Mouse (Mus musculus): ENCODE results near the gene Cfap61.

Cfap61 gene

DNA sequence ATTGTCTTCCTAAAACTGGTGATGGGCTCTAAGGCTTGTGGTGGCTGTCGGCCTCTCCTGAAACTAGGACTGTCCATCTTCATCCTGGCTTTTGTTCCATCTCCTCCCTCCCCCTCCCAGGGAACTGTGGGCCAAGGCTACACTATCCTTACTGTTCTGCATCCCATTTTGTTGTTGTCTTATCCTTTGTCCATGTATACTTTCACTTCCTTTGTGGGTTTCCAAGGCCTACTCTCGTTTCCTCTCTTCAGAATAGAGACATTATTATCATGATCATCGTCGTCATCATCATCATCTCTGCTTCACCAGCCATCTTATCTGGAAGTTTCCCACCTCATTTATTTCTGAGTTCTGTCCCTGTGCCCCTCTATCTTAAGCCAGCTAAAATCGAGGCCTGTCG is 199.7 kb downstream of the Cfap61 start:
- in situ Hi-C loops (cut with MboI, MseI), result no loop called here

DNA sequence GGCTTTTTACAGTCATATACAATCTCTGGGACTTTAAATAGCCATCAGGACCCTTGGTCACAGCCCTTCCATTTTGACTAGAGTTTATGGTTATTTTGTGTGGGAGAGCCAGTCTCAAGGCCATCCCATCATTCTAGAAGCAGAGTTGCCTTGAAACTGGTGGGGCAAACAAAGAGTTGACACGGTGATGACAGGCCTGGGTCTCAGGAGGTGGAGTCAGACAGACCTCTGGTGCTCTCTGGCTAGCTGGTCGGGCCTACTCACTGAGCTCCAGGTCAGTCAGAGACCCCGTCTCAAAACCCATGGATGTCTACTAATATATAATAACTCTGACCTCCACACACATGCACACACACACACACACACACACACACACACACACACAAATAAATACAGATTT is 206.1 kb downstream of the Cfap61 start:
- in situ Hi-C loops (cut with MboI, MseI), result no loop called here

DNA sequence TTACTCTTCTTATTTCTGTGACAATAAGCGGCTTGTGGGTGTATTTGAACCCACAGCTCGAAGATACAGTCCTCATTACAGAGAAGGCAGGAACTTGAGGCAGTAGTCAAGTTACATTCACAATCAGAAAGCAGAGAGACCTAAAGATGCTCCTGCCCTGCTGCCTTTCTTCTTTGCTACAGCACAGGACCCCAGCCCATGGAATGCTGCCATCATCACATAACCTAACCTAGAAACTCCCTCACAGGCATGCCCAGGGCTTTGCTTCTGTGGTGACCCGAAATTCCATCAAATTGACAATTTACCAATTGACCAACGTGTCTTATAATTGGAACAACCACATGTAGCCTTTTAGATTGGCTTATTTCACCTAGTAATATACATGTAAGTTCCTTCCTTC is 212.7 kb downstream of the Cfap61 start:
- in situ Hi-C loops (cut with MboI, MseI), result no loop called here

DNA sequence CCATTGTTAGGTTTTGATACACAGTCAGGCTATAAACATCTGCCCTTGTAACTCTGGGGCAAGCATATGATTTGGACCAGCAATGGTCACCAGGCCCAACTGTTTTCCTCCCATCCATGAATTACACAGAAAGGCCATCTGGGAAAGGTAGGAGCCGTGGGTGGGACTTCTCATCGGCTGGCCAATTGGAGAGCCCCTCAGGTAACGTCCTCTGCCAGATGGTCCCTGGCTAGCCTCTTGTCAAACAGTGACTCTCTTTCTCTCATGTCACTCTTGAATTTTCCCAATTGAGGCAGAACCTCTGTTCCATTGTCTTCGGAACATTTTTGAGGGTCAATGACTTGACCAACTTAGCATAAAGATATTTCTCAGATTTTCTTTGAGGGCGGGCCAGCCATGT is 213.2 kb downstream of the Cfap61 start:
- in situ Hi-C loops (cut with MboI, MseI), result no loop called here

DNA sequence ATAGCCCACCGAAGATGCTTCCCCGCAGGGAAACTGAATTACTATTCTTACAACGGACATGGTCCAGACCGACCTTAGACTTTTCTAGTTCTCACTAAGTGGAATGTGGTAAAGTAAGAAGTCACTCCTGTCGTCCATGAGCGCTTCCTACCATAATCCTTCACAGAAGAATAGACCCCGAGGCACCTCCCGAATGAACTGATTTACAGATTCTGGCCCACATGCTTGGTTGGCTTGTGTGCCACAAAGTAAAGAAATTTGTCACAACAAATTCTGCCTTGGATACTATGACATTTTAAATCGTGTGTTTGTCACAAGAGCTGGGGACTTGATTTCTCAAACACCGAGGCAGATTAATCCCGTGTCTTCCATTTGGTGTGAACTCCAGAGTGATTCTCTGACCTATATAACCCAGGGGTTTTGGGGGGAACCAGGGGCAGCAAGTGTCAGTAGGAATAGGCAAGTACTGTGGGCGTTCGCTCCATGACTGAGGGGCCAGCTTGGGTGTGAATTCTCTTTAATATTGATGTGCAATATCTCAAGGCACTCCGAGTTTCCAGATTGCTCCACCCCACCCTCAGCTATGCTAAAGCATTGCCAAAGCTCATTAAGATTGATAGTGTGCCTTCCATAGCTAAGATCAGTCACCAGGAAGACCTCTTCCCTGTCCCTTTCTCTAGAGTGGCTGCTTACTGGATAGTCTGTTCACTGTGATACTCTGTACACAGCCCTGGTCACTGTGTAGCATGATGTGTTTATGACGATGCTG is 214.8 kb downstream of the Cfap61 start:
- in situ Hi-C loops (cut with MboI, MseI), result no loop called here

DNA sequence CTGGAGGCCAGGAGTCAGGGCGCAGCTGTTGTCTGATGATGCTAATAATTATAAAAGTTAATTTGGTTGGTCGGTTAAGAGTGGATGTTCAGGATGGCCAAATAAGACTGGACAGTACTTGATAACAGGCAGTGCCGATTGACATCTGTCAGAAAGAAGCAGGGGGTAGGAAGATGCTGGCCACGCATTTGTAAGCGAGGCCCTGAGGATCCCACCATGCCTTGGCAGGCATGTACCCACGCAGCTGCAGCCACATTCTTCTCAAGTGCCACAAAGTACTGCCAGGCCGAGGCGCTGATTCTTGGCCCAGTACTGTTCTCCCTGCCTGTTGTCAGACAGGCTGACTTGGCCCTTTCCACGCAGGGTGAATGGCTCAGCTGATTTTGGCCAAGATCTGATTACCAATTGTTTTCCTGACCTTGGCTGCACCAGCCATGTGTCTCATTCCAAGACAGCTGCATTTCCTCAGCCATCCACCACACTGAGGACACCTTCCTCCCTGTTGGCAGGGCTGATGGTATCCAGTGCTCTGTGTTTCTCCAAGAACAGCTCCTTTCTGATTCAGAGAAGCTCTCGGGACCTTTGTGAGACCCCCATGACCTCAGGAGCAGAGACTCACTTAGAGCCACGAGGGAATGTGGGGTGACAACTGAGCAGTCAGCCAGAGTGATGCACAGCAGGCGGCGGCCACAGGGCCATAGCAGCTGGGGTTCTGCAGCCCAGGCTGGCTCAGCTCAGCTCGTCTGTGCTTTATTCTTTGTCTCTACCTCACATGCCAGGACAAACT is 233.6 kb downstream of the Cfap61 start:
- in situ Hi-C loops (cut with MboI, MseI), result no loop called here

DNA sequence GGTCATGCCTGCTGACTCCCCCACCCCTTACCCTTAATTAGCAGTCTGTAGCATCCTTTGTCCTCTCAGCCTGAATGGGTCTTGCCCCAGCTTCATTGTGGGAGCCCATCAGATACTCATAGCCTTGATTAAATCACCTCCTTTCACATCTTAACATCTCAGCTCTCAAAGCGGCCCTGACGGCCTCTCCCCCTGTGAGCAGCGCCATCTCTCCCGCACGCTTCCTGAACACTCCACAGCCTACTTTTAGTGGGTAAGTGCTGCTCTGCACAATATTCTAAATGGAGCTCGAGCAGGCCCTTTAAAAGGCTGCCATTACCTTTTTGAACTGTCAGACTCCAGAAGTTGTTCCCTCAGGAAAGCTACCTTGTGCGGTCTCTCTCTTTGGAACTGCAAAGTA is 234.9 kb downstream of the Cfap61 start:
- in situ Hi-C loops (cut with MboI, MseI), result no loop called here

DNA sequence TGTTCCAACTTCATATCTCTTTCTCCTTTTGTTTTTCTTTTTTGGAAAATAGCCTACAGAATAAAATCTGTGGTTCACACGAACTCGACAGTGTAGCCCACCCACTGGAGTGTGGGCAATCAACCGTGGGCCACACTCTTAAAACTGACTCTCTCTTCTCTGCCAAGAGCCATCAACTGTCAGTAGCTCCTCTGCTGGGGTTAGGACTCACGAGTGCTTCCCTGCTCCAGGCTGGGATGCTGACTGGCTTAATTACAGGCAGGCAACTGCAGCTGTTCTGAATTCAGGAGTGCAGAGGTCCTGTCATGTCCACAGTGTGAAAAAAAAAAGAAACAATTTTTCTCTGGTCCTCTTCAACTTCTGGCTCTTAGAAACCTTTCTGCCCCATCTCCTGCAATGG is 237.5 kb downstream of the Cfap61 start:
- in situ Hi-C loops (cut with MboI, MseI), result no loop called here

DNA sequence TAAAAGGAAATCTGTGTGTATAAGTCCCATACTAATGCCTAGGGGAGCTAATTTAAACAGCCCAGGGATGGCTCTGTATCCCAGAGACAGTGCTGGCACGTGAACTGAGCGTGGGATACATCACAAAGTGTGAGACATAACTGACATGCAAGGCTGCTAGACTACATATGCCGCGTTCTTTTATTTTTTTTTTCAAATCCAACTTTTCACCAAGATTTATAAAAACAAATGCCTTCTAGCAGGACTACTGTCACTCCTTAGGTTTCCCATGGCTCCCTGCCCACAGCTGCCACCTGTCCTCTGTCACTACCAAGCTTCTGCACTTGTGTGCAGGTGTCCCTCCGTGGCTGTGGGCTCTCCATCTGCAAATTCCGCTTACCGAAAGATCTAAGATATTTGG is 239.6 kb downstream of the Cfap61 start:
- in situ Hi-C loops (cut with MboI, MseI), result no loop called here

DNA sequence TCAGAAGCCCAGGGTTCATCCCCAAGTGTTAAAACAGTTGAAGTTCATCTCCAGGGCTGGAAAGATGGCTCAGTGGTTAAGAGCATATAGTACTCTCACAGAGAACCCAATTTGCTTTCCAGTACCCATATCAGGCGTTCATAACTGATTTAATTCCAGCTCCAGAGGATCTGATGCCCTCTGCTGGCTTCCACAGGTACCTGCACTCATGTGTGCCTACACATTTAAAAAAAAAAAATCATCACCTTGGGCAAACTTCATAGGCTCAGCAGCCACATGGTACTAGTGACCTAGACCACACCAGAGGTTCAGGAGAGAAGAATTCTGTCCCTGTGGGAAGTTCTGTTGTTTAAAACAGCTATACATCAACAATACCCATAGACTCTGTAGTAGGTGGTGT is 244.1 kb downstream of the Cfap61 start:
- in situ Hi-C loops (cut with MboI, MseI), result no loop called here

DNA sequence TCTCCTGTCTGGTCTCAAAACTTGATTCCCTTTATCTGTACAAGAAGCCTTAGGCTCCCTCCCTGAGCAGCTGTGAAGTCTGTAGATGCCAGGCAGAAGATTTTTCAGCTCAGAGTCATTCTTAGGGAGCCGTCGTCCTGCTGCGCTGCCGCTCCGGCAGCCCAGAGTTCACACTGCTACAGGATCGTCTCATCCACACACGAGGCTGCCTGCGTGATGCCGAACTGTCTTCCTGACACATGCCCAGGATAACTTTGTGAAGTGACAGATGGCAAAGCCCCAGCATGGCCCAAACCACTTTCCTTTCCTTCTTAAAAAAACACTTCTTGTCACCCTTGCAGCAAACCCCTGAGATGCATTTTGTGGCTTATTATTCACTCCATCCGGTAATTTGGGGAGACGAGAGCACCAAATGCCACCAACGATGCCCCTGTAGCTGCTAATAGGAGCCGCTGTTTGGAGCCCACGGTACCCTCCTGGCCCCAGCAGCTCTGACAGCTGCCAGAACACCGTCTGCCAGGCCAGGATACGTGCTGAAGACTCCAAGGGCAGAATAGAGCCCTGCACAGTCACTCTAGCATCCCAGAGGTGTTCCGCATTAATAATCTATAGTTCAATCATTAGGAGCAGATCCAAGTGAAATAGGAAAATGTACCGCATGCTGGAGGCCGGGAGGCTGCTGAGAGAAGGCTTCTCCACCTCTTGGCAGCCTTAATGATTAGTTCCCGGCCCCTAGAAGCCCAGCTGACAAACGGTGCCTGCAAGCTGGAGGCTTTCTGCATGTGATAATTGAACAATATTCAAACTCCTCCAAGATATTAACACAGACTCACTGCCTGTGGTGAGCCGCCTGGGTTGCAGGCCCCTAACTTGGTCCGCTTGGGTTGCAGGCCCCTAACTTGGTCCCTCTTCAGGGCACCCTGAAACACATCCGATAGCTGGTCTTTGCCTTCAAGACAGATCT is 249.5 kb downstream of the Cfap61 start:
- in situ Hi-C loops (cut with MboI, MseI), result no loop called here

DNA sequence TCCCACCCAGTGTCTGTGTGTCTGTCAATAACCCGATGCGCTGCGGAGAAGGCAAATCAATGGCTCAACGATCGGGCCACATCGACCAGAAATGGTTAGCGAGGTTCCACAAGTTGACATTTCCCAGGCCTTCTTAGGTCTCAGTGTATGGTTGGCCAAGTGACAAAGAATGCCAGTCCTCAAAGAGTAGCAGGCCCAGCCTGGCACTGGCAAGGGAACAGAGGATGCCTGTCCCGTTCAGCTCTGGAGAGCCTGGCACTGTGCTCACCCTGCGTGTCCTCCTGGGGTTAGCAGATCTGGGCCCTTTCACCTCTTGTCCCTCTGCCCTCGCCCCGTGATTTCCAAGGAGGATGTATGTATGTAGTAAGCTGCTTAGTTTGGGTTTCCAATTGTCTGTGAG is 261.5 kb downstream of the Cfap61 start:
- in situ Hi-C loops (cut with MboI, MseI), result no loop called here

DNA sequence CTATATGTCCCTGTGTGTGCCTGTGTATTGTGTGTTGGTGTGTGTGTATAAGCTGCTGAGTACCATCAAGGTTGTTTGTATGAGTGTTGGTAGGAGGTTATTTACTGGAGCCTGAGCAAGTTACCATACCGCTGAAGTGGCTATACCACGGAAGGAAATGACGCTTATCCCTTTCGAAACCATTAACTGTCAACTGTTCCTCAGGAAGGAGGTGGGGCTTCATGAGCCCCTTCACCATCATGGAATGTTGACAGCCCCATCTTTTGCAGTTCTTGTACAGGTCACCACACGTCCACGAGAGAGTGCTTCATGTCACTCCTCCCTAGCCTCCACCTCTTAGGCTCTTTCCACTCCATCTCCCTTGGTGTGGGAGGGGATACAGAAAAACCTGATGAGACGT is 263.4 kb downstream of the Cfap61 start:
- in situ Hi-C loops (cut with MboI, MseI), result no loop called here

DNA sequence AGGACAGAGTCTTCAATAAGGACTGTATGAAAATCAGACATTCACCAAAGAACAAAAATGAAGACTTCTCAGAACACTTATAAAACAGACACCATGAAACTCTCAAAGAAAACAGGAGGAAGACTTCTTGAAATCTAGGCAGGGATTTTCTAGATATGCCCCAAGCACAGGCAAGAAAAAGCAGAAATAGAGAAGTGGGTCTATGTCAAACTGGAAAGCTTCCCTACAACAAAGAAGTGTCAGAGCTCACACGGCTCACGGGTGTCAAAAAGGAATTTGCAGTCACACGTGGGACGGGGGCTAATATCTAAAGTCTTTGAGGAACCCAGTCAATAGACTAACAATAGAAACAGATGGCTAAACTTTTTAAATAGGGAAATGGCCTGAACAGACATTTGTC is 276.4 kb downstream of the Cfap61 start:
- in situ Hi-C loops (cut with MboI, MseI), result loop anchor here (10.0 kb wide), 1 partner anchor 194 kb away; no protein-coding TSS in a partner anchor

DNA sequence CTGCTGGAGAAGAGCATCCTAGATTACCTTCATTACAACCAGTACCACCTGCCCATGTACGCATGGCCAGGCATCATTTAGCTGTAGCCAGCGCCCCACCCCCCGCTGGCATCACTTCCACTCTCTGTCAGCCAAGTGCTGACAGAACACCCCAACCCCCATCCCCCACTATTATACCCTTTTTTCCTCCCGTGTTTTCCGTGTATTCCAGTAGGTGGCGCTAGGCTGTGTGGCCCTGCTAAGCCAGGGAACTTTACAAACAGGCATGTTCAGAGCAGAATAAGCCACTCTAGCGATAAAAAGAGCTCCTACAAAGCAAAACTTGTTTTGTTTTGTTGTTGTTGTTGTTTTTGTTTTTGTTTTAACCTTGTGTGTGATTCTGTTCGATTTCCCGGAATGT is 280.1 kb downstream of the Cfap61 start:
- in situ Hi-C loops (cut with MboI, MseI), result loop anchor here (10.0 kb wide), 1 partner anchor 190 kb away; no protein-coding TSS in a partner anchor

DNA sequence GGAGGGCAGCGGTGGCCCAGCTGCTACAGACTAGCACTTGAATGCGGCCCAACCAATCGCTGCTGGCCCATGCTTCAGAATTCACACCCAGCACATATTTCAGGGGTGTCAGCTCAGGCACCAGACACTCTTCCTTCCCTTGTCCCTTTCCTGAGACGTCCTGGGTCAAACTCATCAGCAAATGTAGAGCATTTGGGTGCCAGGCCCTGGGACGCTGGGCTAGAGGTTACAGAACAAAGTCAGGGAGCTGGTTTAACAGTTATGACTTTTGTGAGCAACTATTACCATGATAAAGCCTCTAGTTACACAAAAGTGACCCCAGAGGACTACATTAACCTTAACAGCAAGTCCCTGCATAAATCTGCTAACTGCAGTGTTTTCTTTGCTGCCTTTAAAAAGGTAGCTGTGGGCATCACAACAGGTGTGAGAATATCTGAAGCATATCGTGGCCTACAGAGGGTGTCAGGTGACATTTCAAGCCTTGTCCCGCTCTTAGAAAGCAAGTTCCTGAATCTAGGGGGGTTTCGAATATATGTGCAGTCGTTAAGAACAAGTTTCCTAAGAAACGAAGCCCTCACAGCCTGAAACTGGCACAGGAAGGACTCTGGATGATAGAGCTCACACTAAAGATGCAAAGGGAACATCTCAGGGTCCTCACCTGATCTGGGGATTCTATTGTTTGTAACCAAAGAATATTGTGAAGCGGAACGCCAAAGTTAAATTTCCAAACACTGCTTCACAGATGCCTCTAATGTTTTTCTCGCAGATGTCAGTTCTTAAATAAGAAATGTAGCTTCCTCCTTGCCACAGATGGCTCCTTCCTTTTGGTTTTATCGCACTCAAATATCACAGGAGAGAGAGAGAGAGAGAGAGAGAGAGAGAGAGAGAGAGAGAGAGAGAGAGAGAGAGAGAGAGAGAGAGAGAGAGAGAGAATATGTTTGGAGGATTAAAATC is 281.8 kb downstream of the Cfap61 start:
- in situ Hi-C loops (cut with MboI, MseI), result loop anchor here (10.0 kb wide), 1 partner anchor 188 kb away; no protein-coding TSS in a partner anchor

DNA sequence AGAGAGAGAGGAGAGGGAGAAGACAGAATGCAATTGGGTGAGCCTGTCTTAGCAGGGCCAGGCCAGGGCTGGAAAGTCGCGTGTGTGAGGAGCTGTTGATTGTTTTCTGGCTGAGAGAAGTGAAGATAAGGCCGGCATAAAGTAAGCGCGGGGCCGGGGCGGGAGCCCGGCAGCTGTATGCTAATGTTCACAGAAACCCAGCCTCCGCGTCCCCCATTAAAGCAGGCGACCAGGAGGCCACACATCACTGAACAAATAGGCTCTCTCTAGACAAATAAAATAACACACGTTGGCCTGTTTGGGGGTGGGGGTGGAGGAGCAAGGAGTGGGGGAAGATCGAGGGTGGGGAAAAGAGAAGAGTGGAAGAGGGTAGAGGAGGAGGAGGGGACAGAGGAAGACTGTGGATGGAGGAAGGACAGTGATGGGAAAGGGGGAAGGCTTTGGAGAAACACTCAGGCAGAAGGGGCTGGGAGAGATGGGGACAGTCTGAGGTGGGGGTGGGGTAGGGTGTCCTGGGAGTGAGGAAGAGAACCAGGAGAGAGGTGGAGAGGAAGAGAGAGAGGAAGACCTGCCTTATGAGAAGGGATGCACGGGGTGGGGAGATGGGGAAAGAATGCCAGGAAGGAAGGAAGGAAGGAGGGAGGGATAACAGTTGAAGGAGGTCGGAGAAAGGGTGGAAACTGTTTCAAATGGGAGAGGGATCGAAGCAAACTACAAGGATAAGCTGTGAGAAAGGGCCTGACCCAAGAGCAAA is 282.8 kb downstream of the Cfap61 start:
- in situ Hi-C loops (cut with MboI, MseI), result loop anchor here (10.0 kb wide), 1 partner anchor 187 kb away; no protein-coding TSS in a partner anchor

DNA sequence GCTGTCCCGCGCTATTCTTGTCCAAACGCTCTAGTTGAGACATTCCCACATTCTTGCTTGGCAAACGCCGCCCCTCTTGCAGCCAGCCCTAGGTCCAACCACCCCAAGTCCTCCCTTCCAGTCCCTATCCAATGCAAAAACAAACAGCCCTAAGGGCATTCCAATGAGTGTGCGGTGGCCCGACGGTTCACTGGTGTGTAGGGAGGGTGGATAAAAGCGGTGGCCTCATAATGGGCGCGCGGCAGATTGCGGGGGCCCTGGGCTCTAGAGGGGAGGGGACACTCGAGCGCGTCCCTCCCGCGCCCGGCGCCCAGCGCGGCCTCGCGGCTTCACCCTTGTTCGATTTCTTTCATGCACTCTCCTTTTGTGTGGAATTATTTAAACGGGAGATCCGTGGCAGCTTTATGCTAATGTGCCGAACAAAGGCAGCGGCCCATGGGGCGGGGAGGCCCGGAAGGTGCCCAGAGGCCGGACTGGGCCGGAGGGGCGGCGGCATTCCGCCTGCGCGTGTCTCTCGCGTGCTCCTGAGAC is 283.6 kb downstream of the Cfap61 start:
- in situ Hi-C loops (cut with MboI, MseI), result loop anchor here (10.0 kb wide), 1 partner anchor 187 kb away; no protein-coding TSS in a partner anchor

DNA sequence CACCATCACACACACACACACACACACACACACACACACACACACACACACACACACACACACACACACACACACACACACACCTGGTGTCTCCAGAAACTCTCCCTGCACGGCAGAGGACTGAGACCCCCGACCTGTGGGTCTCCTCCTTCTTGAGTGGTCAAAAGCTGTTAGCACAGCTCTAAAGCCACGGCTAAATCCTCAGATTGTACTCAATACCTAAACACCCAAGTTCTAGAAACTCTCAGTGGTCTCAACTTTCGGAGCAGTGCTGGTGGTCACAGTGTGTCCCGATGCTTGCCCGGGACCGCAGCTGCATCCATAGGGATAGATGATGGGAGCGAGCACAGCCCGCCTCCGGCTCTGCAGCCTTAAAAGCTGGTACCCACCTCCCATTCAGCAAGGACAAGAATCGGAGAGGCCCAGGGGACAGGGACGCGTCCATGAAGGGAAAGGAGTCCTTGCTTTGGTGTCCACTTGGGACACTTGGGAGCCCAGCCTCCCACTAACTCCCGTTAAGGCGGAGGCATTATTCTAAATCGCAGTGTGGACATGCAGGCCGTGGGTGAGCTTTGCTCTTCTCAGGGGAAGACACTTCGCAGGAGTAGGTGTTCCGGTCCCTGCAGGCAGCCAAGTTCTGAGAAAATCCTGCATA is 284.4 kb downstream of the Cfap61 start:
- in situ Hi-C loops (cut with MboI, MseI), result loop anchor here (10.0 kb wide), 1 partner anchor 186 kb away; no protein-coding TSS in a partner anchor

Data from regulatory T cell (primary cell).